Mouse (Mus musculus) myocyte (in vitro differentiated cells): ENCODE results near the gene Il24. TPM values are rescaled to one million over a fixed set of nuclear protein-coding genes. Genes with fewer than 3 reads are reported as not detected.

Source experiments
- H3K27me3 ChIP-seq: one replicate; pipeline ENCODE4 v1.6.1; 2011; ENCODE audit not compliant: control insufficient read depth, insufficient read depth, insufficient read length
- H3K36me3 ChIP-seq: one replicate; pipeline ENCODE4 v1.6.1; 2011; ENCODE audit not compliant: control insufficient read depth, insufficient read depth
- H3K4me2 ChIP-seq: one replicate; pipeline ENCODE4 v1.6.1; 2011; ENCODE audit warnings: low read depth, control low read depth
- H3K4me3 ChIP-seq: one replicate; pipeline ENCODE4 v1.5.1; 2011; ENCODE audit warnings: mild to moderate bottlenecking, control low read depth, moderate library complexity
- H3K79me2 ChIP-seq: one replicate; pipeline ENCODE4 v1.6.1; 2011; ENCODE audit not compliant: control insufficient read depth, insufficient read depth
- H3ac ChIP-seq: one replicate; pipeline ENCODE4 v1.6.1; 2011; ENCODE audit not compliant: control insufficient read depth, insufficient read length
- CEBPB ChIP-seq: IDR thresholded peaks from 2 replicates; pipeline ENCODE4 v1.6.1; 2011; ENCODE audit warnings: mild to moderate bottlenecking, moderate library complexity; ENCODE audit not compliant: poor library complexity, insufficient read depth, severe bottlenecking
- E2F4 ChIP-seq: IDR thresholded peaks from one replicate; pipeline ENCODE4 v1.6.1; 2011; ENCODE audit warnings: mild to moderate bottlenecking, control low read depth, moderate library complexity; ENCODE audit not compliant: insufficient read depth
- MAX ChIP-seq: IDR thresholded peaks from one replicate; pipeline ENCODE4 v1.6.1; 2011; ENCODE audit warnings: low read depth, mild to moderate bottlenecking, control low read depth
- MYOD1 ChIP-seq, 3 experiments: IDR thresholded peaks; one replicate each; pipeline ENCODE4 v1.6.1; 2011; ENCODE audit warnings: control low read depth in 2 of 3, low read depth in 2 of 3, mild to moderate bottlenecking in 2 of 3, moderate library complexity in 1 of 3; ENCODE audit not compliant: insufficient read length in 2 of 3, control insufficient read depth in 1 of 3
- MYOG ChIP-seq, 3 experiments: IDR thresholded peaks; one replicate each; pipeline ENCODE4 v1.6.1; 2011; ENCODE audit warnings: control low read depth in 2 of 3, low read depth in 2 of 3, mild to moderate bottlenecking in 2 of 3; ENCODE audit not compliant: insufficient read length in 2 of 3, control insufficient read depth in 1 of 3, insufficient read depth in 1 of 3
- POLR2A ChIP-seq: IDR thresholded peaks from one replicate; pipeline ENCODE4 v1.6.1; 2011; ENCODE audit warnings: low read depth, mild to moderate bottlenecking, control low read depth, moderate library complexity; ENCODE audit not compliant: insufficient read length
- POLR2AphosphoS2 ChIP-seq: IDR thresholded peaks from one replicate; pipeline ENCODE4 v1.6.1; 2011; ENCODE audit warnings: low read depth, control low read depth; ENCODE audit not compliant: insufficient read length
- REST ChIP-seq: IDR thresholded peaks from one replicate; pipeline ENCODE4 v1.6.1; 2011; ENCODE audit warnings: mild to moderate bottlenecking, control low read depth, moderate library complexity; ENCODE audit not compliant: insufficient read depth, insufficient read length
- SRF ChIP-seq: IDR thresholded peaks from one replicate; pipeline ENCODE4 v1.6.1; 2011; ENCODE audit warnings: low read depth; ENCODE audit not compliant: control insufficient read depth, insufficient read length
- TCF12 ChIP-seq: IDR thresholded peaks from one replicate; pipeline ENCODE4 v1.6.1; 2011; ENCODE audit warnings: mild to moderate bottlenecking, control low read depth; ENCODE audit not compliant: poor library complexity, insufficient read depth, severe bottlenecking
- TCF3 ChIP-seq: IDR thresholded peaks from one replicate; pipeline ENCODE4 v1.6.1; 2011; ENCODE audit warnings: low read depth, control low read depth; ENCODE audit not compliant: insufficient read length
- USF1 ChIP-seq: IDR thresholded peaks from one replicate; pipeline ENCODE4 v1.6.1; 2011; ENCODE audit warnings: low read depth, mild to moderate bottlenecking, control low read depth, moderate library complexity
- polyA plus RNA-seq: library from polyadenylated mRNA; unstranded; fragments of >200 nt; fragmentation: generic; extraction: Trizol; gene quantifications from one replicate; pipeline ENCODE4 v1.2.1, GENCODE M21; 2012; ENCODE audit warnings: missing spikeins

The Il24 gene
- polyA plus RNA-seq, 1 experiment, result not detected

- H3K27me3 ChIP-seq, result no peaks in the 10 kb centered on the region
- TF ChIP-seq SRF (no peak), POLR2AphosphoS2 (no peak), POLR2A (no peak), TCF12 (no peak), MYOD1 (IDR thresholded peaks at IDR 0.05; ENCODE audit: control insufficient read depth in 1 of 3, insufficient read length in 2 of 3, low read depth in 2 of 3) (no peak), MAX (no peak), REST (no peak), TCF3 (no peak), USF1 (no peak), CEBPB (no peak), MYOG (IDR thresholded peaks at IDR 0.05; ENCODE audit: control insufficient read depth in 1 of 3, insufficient read depth in 1 of 3, insufficient read length in 2 of 3, low read depth in 2 of 3) (no peak), E2F4 (no peak)
- H3K4me2 ChIP-seq, result no peak overlapping the region
- no peaks in the 10 kb centered on the region for H3K79me2 ChIP-seq
- H3ac ChIP-seq, result no peak overlapping the region
- no peak overlapping the region for H3K4me3 ChIP-seq
- H3K36me3 ChIP-seq, result no peaks in the 10 kb centered on the region
Observed at GRCm38 (mm10) chr1:130883146-130883545, 4.1 kb downstream of the Il24 start.

GRCm38 (mm10) chr1:130879927-130880326 lies 7.3 kb downstream of the Il24 start:
- Histone ChIP-seq H3ac (no peak overlapping the region), H3K36me3 (no peaks in the 10 kb centered on the region), H3K4me2 (peak overlapping the region; percentile 41), H3K4me3 (no peak overlapping the region), H3K79me2 (no peaks in the 10 kb centered on the region), H3K27me3 (no peaks in the 10 kb centered on the region)
- no peak for TF ChIP-seq CEBPB

GRCm38 (mm10) chr1:130877889-130878614 lies 9.2 kb downstream of the Il24 start:
- Histone ChIP-seq H3K4me3 (no peak overlapping the region), H3K27me3 (no peaks in the 10 kb centered on the region), H3ac (no peak overlapping the region), H3K4me2 (no peak overlapping the region), H3K79me2 (no peaks in the 10 kb centered on the region), H3K36me3 (no peaks in the 10 kb centered on the region)
- TF ChIP-seq E2F4 (no peak), POLR2A (no peak), MYOD1 (IDR thresholded peaks at IDR 0.05; ENCODE audit: control insufficient read depth in 1 of 3, insufficient read length in 2 of 3, low read depth in 2 of 3) (no peak), MAX (no peak), REST (no peak), POLR2AphosphoS2 (no peak), CEBPB (no peak), TCF12 (no peak), USF1 (no peak), MYOG (IDR thresholded peaks at IDR 0.05; ENCODE audit: control insufficient read depth in 1 of 3, insufficient read depth in 1 of 3, insufficient read length in 2 of 3, low read depth in 2 of 3) (no peak), SRF (no peak), TCF3 (no peak)

GRCm38 (mm10) chr1:130876931-130877509 lies 10.2 kb downstream of the Il24 start:
- no peaks in the 10 kb centered on the region for H3K79me2 ChIP-seq
- no peaks in the 10 kb centered on the region for H3K36me3 ChIP-seq
- TF ChIP-seq POLR2A (no peak), MYOD1 (IDR thresholded peaks at IDR 0.05; ENCODE audit: control insufficient read depth in 1 of 3, insufficient read length in 2 of 3, low read depth in 2 of 3) (no peak), MAX (no peak), E2F4 (no peak), TCF12 (no peak), TCF3 (no peak), REST (no peak), MYOG (IDR thresholded peaks at IDR 0.05; ENCODE audit: control insufficient read depth in 1 of 3, insufficient read depth in 1 of 3, insufficient read length in 2 of 3, low read depth in 2 of 3) (no peak), CEBPB (no peak), POLR2AphosphoS2 (no peak), USF1 (no peak), SRF (no peak)
- H3K4me3 ChIP-seq, result no peak overlapping the region
- no peak overlapping the region for H3ac ChIP-seq
- H3K27me3 ChIP-seq, result peaks cover 4% of the 10 kb centered on the region
- H3K4me2 ChIP-seq, result no peak overlapping the region

GRCm38 (mm10) chr1:130875910-130876309 lies 11.3 kb downstream of the Il24 start:
- Histone ChIP-seq H3K36me3 (no peaks in the 10 kb centered on the region), H3K27me3 (peaks cover 8% of the 10 kb centered on the region), H3ac (no peak overlapping the region), H3K4me2 (no peak overlapping the region), H3K79me2 (no peaks in the 10 kb centered on the region), H3K4me3 (no peak overlapping the region)
- TF ChIP-seq REST (no peak), TCF12 (no peak), E2F4 (no peak), USF1 (no peak)
